Mouse (Mus musculus) lung, postnatal 0 days (tissue): ENCODE data around the gene Mrap. TPM values are rescaled to one million over a fixed set of nuclear protein-coding genes. Genes with fewer than 3 reads are reported as not detected.

ENCODE experiments used
- ATAC-seq: fragments of 200-750 bp; cut with Nextera tagmentation; 2 replicates; pipeline ENCODE4 v1.8.0; 2017; ENCODE audit warnings: moderate library complexity
- DNase-seq: peaks from one replicate; pipeline ENCODE4 v3.0.0-alpha.2; 2016; ENCODE audit warnings: low spot score
- H3K27ac ChIP-seq: fragments of 300-500 bp; sonication (generic); 2 replicates; pipeline ENCODE4 v1.5.1; 2014; ENCODE audit warnings: antibody characterized with exemption, mild to moderate bottlenecking, low read length, mixed read lengths
- H3K27me3 ChIP-seq: fragments of 300-500 bp; sonication (generic); replicated peaks from 2 replicates; pipeline ENCODE4 v1.6.1; 2014; ENCODE audit warnings: low read length, mixed read lengths; ENCODE audit not compliant: insufficient read depth
- H3K36me3 ChIP-seq: fragments of 300-500 bp; sonication (generic); 2 replicates; pipeline ENCODE4 v1.6.1; 2014; ENCODE audit warnings: low read length, mixed read lengths; ENCODE audit not compliant: insufficient read depth
- H3K4me1 ChIP-seq: fragments of 300-500 bp; sonication (generic); 2 replicates; pipeline ENCODE4 v1.6.1; 2014; ENCODE audit warnings: antibody characterized with exemption, low read depth, low read length, mixed read lengths; ENCODE audit not compliant: insufficient read depth
- H3K4me2 ChIP-seq: fragments of 300-500 bp; sonication (generic); replicated peaks from 2 replicates; pipeline ENCODE4 v1.6.1; 2014; ENCODE audit warnings: low read depth, mild to moderate bottlenecking, low read length, moderate library complexity, mixed read lengths
- H3K4me3 ChIP-seq: fragments of 300-500 bp; sonication (generic); 2 replicates; pipeline ENCODE4 v1.5.1; 2014; ENCODE audit warnings: low read depth, low read length
- H3K9ac ChIP-seq: fragments of 300-500 bp; sonication (generic); replicated peaks from 2 replicates; pipeline ENCODE4 v1.6.1; 2014; ENCODE audit warnings: low read depth, mild to moderate bottlenecking
- H3K9me3 ChIP-seq: fragments of 300-500 bp; sonication (generic); 2 replicates; pipeline ENCODE4 v1.6.1; 2016; ENCODE audit warnings: low read length, mixed read lengths
- CTCF ChIP-seq: IDR thresholded peaks from 2 replicates; pipeline ENCODE4 v1.5.1; 2016; ENCODE audit warnings: antibody characterized with exemption, mild to moderate bottlenecking
- EP300 ChIP-seq: IDR thresholded peaks from 2 replicates; pipeline ENCODE4 v1.6.1; 2016; ENCODE audit warnings: antibody characterized with exemption, mild to moderate bottlenecking, control low read depth
- WGBS: fragments of 180-500 bp; shearing (Covaris S2); extraction: QIAGEN DNeasy Blood & Tissue Kit; methylation state at CpG from one replicate; pipeline ENCODE4 v1.1.7; 2014; 5-methylcytosine and 5-hydroxymethylcytosine counted together
- polyA plus RNA-seq: library from polyadenylated mRNA; unstranded; fragments of >200 nt; fragmentation: Nextera tagmentation; extraction: Ambion mirVana; gene quantifications from 2 replicates; pipeline ENCODE4 v1.2.1, GENCODE M21; 2015

Gene Mrap
- polyA plus RNA-seq, 1 experiment from 2014 or later = 4.4 TPM

- WGBS = 54% methylated on average over 4 of the region's 4 CpGs
Observed at GRCm38 (mm10) chr16:90785257-90785656, 47.2 kb downstream of the Mrap start.

GRCm38 (mm10) chr16:90788580-90788979 lies 50.6 kb downstream of the Mrap start:
- no peak for TF ChIP-seq CTCF
- no peak for TF ChIP-seq EP300
- H3K27me3 ChIP-seq = no peaks in the 10 kb centered on the region
- no peak overlapping the region for H3K9ac ChIP-seq
- WGBS = 85% methylated on average over 6 of the region's 6 CpGs
- no peak overlapping the region for H3K4me3 ChIP-seq
- H3K4me2 ChIP-seq = no peak overlapping the region
- H3K27ac ChIP-seq = no peak overlapping the region
- H3K4me1 ChIP-seq = no peaks in the 10 kb centered on the region
- no peak for DNase-seq
- H3K9me3 ChIP-seq = no peaks in the 10 kb centered on the region
- peaks cover 26% of the 10 kb centered on the region for H3K36me3 ChIP-seq
- ATAC-seq = no peak

More at GRCm38 (mm10) chr16:90785257-90785656, 47.2 kb downstream of the Mrap start:
- no peaks in the 10 kb centered on the region for H3K4me1 ChIP-seq
- TF ChIP-seq CTCF (no peak), EP300 (no peak)
- H3K36me3 ChIP-seq = peaks cover 18% of the 10 kb centered on the region
- H3K9me3 ChIP-seq = no peaks in the 10 kb centered on the region
- H3K4me2 ChIP-seq = no peak overlapping the region
- H3K4me3 ChIP-seq = no peak overlapping the region
- no peaks in the 10 kb centered on the region for H3K27me3 ChIP-seq
- H3K9ac ChIP-seq = no peak overlapping the region
- no peak overlapping the region for H3K27ac ChIP-seq
- ATAC-seq = peak; percentile 60
- DNase-seq = peak; percentile 26

GRCm38 (mm10) chr16:90790946-90791345 lies 52.9 kb downstream of the Mrap start:
- Histone ChIP-seq H3K9me3 (no peaks in the 10 kb centered on the region), H3K4me1 (no peaks in the 10 kb centered on the region), H3K27me3 (no peaks in the 10 kb centered on the region), H3K36me3 (peaks cover 25% of the 10 kb centered on the region; the same call in 1 of the 2 replicates), H3K9ac (no peak overlapping the region), H3K27ac (no peak overlapping the region), H3K4me2 (no peak overlapping the region), H3K4me3 (no peak overlapping the region)
- DNase-seq = no peak
- no peak for ATAC-seq
- TF ChIP-seq CTCF (no peak), EP300 (no peak)
- 90% methylated on average over 6 of the region's 6 CpGs for WGBS

- ATAC-seq (no peak), DNase-seq (no peak)
- no peaks in the 10 kb centered on the region for H3K27me3 ChIP-seq
- no peak overlapping the region for H3K4me3 ChIP-seq
- TF ChIP-seq CTCF (no peak), EP300 (no peak)
- no peak overlapping the region for H3K4me2 ChIP-seq
- no peak overlapping the region for H3K9ac ChIP-seq
- H3K36me3 ChIP-seq = peaks cover 25% of the 10 kb centered on the region; the same call in 1 of the 2 replicates
- H3K9me3 ChIP-seq = no peaks in the 10 kb centered on the region
- no peak overlapping the region for H3K27ac ChIP-seq
- no peaks in the 10 kb centered on the region for H3K4me1 ChIP-seq
- WGBS = 68% methylated on average over 5 of the region's 5 CpGs
Observed at GRCm38 (mm10) chr16:90792066-90792465, 54.1 kb downstream of the Mrap start.

- Histone ChIP-seq H3K27me3 (no peaks in the 10 kb centered on the region), H3K4me2 (no peak overlapping the region), H3K36me3 (peaks cover 24% of the 10 kb centered on the region; the same call in 1 of the 2 replicates), H3K9ac (no peak overlapping the region), H3K4me3 (no peak overlapping the region), H3K27ac (no peak overlapping the region), H3K4me1 (no peaks in the 10 kb centered on the region), H3K9me3 (no peaks in the 10 kb centered on the region)
- no peak for DNase-seq
- WGBS = 57% methylated on average over 3 of the region's 3 CpGs
- ATAC-seq = no peak
- TF ChIP-seq CTCF (no peak), EP300 (no peak)
Observed at GRCm38 (mm10) chr16:90792500-90792899, 54.5 kb downstream of the Mrap start.

GRCm38 (mm10) chr16:90794708-90795107 lies 56.7 kb downstream of the Mrap start:
- Histone ChIP-seq H3K4me2 (no peak overlapping the region), H3K9me3 (no peaks in the 10 kb centered on the region), H3K27me3 (no peaks in the 10 kb centered on the region), H3K27ac (no peak overlapping the region), H3K4me3 (no peak overlapping the region), H3K4me1 (no peaks in the 10 kb centered on the region), H3K9ac (no peak overlapping the region), H3K36me3 (peaks cover 17% of the 10 kb centered on the region; the same call in 1 of the 2 replicates)
- TF ChIP-seq EP300 (no peak), CTCF (no peak)
- DNase-seq (no peak), ATAC-seq (no peak)

- Histone ChIP-seq H3K4me1 (no peaks in the 10 kb centered on the region), H3K4me2 (no peak overlapping the region), H3K9ac (no peak overlapping the region), H3K27me3 (no peaks in the 10 kb centered on the region), H3K27ac (no peak overlapping the region), H3K36me3 (peaks cover 6% of the 10 kb centered on the region; the same call in 1 of the 2 replicates), H3K9me3 (no peaks in the 10 kb centered on the region), H3K4me3 (no peak overlapping the region)
- no peak for ATAC-seq
- DNase-seq = no peak
- TF ChIP-seq EP300 (no peak), CTCF (no peak)
- WGBS = 66% methylated on average over 8 of the region's 8 CpGs
Observed at GRCm38 (mm10) chr16:90798446-90798845, 60.4 kb downstream of the Mrap start.
